Mouse (Mus musculus) frontal cortex, postnatal 36 days (tissue): ENCODE results near the gene Gpr156.
"Not testable (repeated sequence)": the region's sequence is repeated elsewhere in the genome, so short reads cannot be mapped to it uniquely, and the experiment has no call there.

ENCODE experiments used
- DNase-seq, 2 experiments: peaks; one replicate each; pipeline ENCODE4 v3.0.0; 2022; ENCODE audit warnings: low spot score in 2 of 2

Gpr156 gene

DNA sequence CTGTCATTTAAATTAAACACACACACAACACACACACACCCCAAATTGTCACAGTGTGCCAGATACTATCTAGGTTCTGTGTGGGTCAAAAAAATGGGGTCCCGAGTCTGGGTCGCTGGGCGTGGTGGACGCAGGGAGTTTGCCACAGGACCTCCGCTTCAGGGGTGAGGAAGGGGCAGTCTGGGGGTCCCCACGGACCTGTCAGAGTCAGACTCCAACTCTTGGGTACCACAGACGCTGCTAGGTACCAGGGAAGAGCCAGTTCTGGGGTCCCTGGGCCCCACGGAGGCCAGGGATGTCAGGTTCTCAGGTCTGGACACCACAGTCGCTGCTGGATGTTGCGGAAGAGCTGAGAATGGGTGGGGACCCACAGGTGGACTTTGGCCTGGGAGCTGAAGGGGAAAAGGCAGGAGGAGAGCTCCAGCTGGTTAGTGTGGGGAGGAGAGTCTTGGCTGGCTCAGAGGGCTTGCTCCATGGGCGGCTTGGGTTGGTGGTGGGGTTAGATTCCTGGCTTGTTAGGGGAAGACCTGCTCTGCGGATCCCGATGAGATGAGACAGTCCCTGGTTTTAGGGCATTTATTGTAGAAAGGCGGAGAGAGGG lies 39.9 kb downstream of the Gpr156 start:
- DNase-seq = no peak

DNA sequence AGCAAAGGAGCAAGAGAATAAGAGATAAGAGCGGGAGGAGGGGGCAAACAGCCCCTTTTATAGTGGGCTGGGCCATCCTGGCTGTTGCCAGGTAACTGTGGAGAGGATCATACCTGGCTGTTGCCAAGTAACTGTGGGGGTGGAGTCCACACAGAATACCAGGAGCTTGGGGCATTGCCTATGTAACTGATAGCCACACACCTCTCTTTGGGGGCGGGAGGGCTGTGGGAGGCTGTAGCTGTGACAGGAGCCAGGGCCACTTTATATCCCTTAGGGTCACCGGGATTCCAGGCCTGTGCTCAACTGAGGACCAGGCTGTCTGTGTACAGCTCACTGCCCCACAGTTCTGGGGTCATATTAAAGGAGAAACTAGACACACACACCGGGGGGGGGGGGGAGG lies 40.5 kb downstream of the Gpr156 start:
- no peak for DNase-seq

DNA sequence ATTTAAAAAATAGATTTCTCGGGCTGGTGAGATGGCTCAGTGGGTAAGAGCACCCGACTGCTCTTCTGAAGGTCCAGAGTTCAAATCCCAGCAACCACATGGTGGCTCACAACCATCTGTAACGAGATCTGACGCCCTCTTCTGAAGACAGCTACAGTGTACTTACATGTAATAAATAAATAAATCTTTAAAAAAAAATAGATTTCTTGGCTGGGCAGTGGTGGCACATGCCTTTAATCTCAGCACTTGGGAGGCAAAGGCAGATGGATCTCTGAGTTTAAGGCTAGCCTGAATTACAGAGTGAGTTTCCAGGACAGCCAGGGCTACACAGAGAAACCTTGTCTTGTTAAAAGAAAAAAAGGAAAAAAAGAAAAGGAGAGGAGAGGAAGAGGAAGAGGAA lies 46.4 kb downstream of the Gpr156 start:
- not testable (repeated sequence) for DNase-seq

DNA sequence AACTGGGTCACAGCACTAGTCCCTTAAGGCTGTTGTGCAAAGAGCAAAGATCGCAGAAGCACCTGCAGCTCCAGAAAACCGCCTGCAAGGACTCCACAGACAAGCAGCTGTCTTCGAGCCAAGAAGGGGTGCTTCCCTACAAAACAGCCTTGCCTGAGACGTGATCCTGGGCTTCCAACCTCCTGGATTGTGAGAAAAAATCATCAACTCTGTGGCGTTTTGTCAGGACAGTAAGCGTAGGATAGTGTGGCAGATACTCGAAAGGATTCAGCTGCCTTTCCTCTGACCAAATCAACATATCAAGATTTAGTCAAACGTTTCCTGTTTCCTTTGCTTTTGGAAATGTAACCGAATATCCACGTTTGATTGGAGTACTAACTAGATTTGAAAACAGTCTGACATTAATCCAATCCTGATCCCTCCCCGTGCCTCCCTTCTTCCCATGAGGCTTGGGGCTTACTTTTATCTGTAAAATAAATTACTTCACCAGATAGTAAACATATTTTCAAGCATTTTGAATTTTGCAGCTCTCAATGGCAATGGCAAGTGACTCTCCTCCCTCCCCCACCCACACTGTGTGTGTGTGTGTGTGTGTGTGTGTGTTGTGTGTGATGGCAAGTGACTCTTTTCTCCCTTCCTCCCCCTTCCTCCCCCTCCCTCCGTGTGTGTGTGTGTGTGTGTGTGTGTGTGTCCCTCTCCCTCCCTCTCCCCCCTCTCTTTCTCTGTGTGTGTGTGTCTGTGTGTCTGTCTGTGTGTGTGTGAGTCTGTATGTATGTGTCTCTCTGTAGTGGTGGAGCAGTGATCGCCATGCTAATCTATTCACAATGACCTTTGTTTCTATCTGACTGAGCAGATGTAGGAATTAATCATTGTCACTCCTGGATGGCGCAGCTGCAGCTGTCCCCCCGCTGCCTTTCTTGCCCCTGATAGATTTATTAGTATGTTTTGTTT lies 47.3 kb downstream of the Gpr156 start:
- DNase-seq = no peak

DNA sequence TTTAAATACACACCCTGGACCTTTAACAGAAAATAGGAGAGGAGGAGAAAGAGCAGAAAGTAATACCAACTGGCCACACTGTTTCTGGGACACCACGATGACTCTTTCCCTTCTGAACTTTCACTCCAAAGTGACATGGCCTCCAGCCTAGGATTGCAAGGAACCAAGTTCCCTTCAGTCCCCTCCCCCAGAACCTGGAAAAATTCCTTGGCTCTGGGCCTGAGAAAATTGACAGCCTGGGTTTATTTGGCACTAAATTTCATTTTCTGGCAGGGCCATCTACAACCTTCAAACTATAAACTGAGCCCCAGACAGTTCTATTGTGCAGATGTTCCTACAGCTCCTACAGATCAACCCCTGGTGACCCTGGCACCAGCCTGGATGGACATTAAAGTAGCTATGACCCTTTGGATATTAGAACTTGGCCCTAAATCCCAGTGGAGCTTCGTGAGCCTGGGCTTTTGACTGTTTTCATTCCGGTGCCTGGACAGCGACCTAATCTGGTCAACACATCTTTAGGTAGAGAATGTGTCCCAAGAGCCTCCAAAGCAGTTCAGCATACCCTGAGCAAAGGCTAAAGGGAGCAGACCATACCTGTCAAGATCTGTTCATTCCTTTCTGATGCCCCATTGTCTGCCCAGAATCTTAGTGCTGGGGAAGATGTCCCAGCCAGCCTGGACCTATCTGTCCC lies 48.2 kb downstream of the Gpr156 start:
- no peak for DNase-seq

DNA sequence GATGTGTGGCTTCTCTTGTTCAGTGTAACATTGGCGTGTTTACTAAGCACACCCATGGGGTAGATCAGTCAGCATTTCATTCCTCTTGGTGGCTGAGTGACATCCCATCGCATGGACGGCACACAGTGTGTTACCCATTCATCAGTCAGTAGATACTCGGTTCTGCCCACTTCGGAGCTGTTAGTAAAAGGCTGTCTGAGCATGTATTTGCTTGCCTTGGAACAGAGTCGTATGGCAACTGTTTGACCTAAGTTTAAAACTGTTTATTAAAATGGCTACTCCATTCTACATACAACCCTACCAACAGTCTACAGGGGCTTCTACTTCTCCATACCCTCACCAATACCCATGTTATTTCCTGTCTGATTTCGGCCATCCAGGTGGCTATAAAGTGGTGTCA lies 50.6 kb downstream of the Gpr156 start:
- no peak for DNase-seq

DNA sequence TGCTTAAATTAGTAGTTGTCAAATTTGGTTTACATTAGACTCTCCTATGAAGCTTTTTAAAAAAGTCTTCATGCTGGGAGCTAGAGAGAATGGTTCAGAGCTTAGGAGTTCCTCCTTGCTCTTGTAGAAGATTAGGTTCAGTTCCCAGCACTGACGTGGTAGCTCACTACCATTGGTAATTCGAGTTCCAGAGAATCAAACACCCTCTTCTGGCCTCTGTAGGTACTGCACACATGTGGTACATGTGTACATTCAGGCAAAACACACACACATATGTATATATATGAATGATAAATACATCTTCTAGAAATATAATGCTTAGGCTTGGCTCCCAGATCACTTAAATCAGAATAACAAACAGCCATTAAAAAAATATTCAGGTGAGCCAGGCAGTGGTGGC lies 51.1 kb downstream of the Gpr156 start:
- DNase-seq = no peak

DNA sequence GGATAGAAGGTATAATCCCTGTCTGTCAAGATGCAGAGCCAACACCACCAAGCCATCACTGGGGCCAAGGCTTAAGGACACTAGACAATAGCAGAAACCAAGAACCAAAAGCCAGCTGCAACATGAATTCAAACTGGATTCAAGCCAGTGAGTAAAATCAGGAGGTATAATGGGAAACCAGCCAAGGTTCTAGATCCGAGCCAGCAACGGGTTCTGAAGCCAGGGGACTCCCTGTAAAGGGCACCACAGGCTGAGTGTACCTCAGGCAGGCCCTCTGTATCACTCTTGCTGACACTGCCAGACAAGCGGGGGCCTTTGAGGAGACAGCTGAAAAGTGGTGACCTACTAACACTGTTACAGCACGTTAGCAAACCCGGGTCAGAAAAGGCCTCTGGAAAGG lies 55.2 kb downstream of the Gpr156 start:
- no peak for DNase-seq

DNA sequence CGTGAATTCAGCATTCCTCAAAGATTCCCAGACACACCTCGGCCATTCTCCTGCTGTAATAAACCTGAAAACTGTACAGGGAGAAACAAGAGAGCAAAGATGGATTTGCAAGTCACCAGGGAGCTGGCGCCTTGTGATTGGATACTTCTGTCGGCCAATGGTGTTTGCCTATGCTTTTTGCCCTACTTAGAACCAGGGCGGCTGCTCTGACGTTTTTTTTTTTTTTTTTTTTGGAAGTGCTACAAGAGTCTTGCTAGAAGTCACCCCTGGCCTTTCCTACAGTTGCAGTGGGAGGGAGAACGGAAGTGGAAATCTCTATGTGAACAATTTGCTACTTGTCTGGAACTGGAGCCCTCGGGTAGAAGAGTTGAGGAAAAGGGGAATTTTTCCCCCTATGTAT lies 56.1 kb downstream of the Gpr156 start:
- DNase-seq = no peak

DNA sequence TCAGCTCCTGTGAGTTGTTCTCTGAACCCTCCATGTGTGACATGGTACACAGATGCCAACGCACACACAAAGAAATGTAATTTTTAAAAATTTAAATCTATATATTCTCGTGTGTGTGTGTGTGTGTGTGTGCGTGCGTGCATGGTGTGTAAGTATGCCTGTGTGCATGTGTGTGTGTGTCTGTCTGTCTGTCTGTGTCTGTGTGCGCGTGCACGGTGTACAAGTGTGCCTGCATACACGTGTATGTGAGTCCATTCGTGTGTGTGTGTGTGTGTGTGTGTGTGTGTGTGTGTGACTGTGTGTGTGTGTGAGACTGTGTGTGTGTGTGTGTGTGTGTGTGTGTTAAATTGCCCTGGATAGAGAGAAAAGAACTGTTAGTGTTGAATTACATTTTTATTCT lies 56.9 kb downstream of the Gpr156 start:
- not testable (repeated sequence) for DNase-seq

DNA sequence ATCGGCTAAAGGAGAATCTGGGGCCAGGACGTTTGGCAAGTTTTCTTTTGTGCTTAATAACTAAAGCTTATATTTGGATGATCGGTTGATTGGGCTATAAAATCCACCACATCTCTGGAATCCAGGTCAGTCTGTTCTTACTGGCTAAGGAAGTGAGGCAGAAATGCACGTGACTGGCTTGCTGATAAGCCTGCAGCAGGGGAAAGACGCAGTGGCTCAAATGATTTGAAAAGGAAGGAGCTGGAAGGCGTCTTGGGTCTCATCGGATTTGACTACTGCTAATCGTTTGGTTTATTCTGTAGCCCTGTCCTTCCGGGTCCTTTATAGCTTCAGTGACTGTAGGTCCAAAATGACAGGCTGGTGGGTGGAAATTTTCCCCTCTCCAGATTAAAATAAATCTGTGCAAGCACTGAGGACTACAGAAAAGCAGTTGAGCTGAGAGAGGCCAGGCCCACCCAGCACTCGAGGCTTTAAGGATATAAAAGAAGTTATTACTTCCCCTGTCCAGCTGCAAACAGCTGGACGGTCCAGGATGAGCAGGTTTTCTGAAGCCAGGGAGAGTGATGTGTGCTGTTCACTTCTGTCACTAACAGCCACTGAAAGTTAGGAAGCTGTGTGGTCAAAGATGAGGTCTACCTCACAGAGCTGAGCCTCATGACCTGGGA lies 57.7 kb downstream of the Gpr156 start:
- peak; percentile 30 to 51 for DNase-seq

DNA sequence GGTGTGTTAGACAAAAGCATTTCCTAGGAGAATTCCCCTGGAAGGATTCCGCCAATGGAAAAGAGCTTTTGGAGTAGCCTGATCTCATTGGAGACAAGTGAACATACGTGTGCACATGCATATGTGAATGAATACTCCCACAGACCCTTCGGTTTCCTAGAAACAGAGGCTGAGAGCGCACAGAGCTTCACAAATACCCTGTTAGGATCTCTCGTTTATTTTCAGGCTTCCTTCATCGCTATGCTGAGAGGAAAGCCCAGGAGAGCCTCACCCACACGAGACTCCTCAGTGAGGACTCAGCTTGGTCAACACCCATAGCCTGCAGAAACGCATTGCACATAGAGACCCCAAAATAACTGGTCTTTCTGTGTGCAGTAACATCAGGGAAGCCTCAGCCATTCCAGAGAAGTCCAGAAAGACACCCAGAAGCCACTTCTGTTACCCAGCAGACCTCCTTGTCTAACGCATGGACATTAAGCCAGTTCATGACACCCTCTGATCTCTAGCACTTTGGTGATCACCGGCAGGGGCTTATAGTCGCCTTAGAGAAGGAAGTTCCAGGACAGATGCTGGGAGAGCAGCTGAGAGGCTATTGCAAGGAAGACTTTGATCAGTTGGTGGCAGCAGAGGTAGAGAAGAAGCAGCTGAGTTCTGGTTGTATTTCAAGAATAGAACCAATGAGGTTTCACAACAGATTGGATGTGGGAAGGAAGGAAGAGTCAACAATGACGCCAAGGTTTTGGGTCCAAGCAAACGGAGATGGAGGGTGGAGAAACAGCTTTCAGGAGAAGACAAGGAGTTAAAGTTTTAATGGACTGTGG lies 58.4 kb downstream of the Gpr156 start:
- DNase-seq = peak; percentile 55 to 79

DNA sequence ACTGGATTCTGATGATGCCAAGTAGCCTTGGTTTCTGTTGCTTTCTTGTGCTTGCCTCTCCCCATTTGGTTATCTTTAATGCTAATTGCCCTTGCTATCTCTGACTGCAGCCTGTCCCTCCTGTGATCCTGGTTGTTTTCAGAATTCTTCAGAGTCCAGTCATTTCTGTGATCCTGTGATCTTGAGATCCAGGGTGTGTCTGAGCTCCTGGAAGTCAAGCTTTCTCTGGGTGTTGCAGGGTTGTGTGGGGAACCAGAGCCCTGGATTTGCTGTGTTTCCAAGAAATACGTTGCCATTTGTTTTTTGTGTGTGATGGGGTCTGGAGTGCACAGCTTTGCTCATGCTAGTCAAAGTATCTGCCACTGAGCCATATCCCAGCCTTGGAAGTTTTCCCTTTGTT lies 65.6 kb downstream of the Gpr156 start:
- no peak for DNase-seq

DNA sequence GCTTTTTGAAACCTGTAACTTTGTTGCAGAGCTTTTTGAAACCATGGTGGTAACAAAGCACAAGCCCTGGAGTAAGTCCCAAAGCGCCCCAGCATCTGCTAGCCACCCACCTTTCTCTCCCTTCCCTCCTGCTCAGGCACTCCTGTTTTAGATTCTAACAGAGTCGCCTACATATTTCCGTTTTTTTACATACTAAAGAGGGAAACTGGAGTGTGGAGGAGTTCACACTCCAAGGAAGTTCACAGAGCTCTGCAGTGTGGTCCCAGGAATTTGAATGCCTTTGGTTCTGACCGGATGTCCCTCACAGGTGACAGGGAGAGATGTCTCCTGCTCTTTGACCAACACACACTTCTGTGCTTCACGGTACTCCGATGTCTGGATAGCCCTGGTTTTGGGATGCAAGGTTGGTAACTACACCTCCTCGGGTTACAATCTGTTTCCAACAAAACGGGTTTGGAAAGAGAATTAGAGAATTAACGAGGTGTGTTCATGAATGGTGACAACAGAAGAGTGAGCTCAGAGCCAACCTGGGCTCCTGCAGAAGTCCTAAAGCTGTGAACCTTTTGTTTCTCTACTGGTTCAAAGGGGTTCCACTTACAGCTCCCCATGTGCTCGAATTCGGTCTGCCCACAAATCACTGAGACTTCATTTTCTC lies 72.0 kb downstream of the Gpr156 start:
- DNase-seq = peak; percentile 40 to 84

DNA sequence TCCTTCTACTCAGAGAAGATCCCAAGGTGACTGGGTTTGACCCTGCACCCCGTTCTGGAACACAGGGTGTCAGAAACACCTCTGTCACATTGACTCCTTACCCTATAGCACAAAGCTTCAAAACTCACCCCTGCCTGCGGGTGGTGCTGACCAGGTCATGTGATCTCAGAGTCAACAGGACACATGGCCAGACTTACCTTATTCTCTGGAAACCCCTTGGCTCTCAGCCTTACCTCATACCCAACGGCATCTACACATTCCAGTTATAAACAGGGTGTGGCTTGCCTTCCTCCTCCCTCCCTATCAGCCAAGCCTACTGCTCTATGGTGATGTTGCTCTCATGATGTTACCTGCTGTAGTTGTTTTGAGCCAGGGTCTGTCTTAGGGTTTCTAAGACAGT lies 73.5 kb downstream of the Gpr156 start:
- no peak for DNase-seq

DNA sequence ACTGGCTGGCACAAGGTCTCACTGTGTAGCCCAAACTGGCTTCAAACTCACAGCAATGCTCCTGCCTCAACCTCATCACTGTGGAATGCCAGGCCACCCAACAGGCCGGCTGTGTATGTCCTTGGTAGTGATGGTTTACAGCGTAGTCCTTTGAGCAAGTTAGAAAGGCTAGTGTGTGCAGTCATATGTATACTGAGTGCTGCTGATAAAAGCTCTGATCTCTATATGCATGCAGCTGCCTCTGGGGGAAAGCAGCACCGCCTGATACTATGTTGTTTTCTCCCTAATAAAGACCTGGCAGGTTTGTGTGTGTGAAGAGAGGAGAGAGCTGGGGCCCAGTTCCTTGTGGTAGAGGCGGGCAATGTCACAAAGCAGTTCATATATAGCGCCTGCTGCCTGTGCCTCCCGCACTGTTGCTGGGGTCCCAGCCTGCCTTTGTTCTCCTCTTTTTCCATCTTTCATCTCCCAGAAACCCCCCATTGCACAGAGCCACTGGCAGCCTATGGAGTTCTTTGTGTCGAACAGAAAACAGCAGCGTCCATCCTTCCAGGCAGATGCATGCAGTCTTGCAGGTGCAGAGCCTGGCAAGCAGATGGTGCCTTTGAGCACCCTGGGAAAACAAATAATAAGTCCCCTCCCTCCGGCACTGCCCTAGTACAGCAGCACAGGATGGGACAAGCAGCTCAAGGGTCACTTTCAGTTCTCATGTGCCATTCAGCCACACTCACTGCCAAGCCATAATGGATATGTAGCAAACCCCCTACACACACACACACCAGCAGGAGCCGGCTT lies 74.5 kb downstream of the Gpr156 start:
- no peak for DNase-seq

DNA sequence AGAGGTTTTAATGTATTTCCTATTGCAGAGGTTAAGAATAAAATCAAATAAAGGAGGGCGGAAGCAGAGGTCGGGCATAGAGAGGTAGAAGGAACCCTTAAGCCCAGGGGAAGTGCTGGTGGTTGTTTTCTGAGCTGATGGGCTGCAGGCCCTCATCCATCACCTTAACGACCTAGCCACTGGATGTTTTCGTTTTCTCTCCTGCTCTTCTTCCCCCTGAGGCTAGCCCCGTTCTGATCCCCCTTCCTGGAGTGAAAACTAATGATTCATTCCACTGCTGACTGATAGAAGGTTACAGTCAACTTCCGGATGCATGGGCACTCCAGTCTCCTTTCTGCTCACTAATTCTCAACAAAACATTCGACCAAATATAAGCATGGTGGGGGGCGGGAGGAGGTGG lies 76.5 kb downstream of the Gpr156 start:
- DNase-seq = no peak

DNA sequence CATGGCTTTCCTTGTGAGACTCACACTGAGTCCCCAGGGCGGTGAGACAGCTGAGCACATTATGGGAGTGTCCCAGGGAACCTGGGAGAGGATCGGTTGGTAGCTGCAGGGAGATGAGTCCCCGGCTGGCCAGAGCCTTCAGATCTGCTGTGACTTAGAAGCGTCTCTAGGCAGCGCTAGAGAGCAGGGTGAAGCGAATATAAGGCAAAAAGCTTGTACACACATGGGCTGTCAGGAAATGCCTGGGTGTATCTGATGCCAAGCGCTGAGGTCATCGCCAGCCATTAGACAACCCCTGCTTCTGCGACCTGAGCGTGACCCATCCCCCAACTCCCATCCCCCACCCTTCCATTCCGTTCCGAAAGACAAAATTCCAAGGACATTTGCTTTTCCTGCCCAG lies 78.4 kb downstream of the Gpr156 start:
- peak; percentile 43 to 65 for DNase-seq

DNA sequence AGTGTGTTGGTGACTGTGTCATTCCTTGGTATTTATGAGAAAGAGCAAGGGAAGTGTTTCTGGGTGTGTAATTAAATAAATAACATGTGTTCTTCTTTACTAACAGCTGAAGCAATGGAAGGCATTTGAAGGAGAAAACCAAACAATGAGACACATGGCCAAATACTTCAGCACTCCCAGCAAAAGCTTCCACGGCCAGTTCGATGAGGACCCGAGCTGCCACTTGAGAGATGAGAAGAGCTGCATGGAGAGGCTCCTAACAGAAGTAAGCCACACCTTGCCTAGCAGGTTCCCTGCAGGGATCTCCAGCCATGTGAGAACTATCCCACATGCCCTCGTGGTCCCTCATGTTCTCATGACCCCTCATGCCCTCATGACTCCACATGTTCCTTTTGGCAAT lies 81.5 kb downstream of the Gpr156 start:
- DNase-seq = no peak

DNA sequence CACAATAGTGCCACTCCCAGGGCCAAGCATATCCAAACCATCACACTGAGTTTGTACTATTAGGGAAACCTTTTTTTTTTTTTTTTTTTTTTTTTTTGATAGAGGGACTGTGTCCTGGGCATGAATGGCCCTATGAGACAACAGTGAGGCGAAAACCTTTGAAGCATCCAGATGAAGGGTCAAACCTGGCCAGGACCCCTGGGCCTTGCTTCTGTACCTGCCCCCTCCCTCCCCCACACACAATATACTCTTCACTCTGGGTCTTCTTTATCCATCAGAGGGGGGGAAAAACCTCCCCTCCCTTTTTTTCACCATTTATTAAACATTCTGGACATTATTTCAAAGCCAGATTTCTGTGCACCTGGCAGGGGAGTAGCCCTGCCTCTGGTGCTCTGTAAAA lies 83.5 kb downstream of the Gpr156 start:
- DNase-seq = no peak
